Mouse (Mus musculus) heart, embryonic 12.5 days (tissue): ENCODE data around the gene Ern2. TPM values are rescaled to one million over a fixed set of nuclear protein-coding genes. Genes with fewer than 3 reads are reported as not detected.
A peak's percentile ranks its signal among the peaks of the same experiment; 100 is the strongest.

Experiments
- ATAC-seq: fragments of 200-750 bp; cut with Nextera tagmentation; 2 replicates; pipeline ENCODE4 v1.8.0; 2017; ENCODE audit warnings: moderate TSS enrichment, moderate library complexity; ENCODE audit not compliant: insufficient number of reproducible peaks, low FRiP score
- H3K27ac ChIP-seq: fragments of 300-500 bp; sonication (generic); 2 replicates; pipeline ENCODE4 v1.5.1; 2016; ENCODE audit warnings: mild to moderate bottlenecking, moderate library complexity; ENCODE audit not compliant: poor library complexity, severe bottlenecking
- H3K27me3 ChIP-seq: fragments of 300-500 bp; sonication (generic); replicated peaks from 2 replicates; pipeline ENCODE4 v1.6.1; 2016; ENCODE audit warnings: mild to moderate bottlenecking, moderate library complexity
- H3K36me3 ChIP-seq: fragments of 300-500 bp; sonication (generic); 2 replicates; pipeline ENCODE4 v1.6.1; 2016; ENCODE audit warnings: mild to moderate bottlenecking, moderate library complexity
- H3K4me1 ChIP-seq: fragments of 300-500 bp; sonication (generic); replicated peaks from 2 replicates; pipeline ENCODE4 v1.6.1; 2016; ENCODE audit warnings: mild to moderate bottlenecking
- H3K4me2 ChIP-seq: fragments of 300-500 bp; sonication (generic); 2 replicates; pipeline ENCODE4 v1.6.1; 2016; ENCODE audit warnings: mild to moderate bottlenecking, moderate library complexity
- H3K4me3 ChIP-seq: fragments of 300-500 bp; sonication (generic); 2 replicates; pipeline ENCODE4 v1.5.1; 2016; ENCODE audit warnings: mild to moderate bottlenecking
- H3K9ac ChIP-seq: fragments of 300-500 bp; sonication (generic); 2 replicates; pipeline ENCODE4 v1.6.1; 2016; ENCODE audit warnings: mild to moderate bottlenecking, moderate library complexity
- H3K9me3 ChIP-seq: fragments of 300-500 bp; sonication (generic); replicated peaks from 2 replicates; pipeline ENCODE4 v1.6.1; 2016; ENCODE audit warnings: mild to moderate bottlenecking, moderate library complexity
- WGBS: fragments of 180-500 bp; shearing (Covaris S2); methylation state at CpG from one replicate; pipeline ENCODE4 v1.1.7; 2016; 5-methylcytosine and 5-hydroxymethylcytosine counted together
- polyA plus RNA-seq: library from polyadenylated mRNA; unstranded; fragments of >200 nt; fragmentation: Nextera tagmentation; extraction: Ambion mirVana; gene quantifications from 2 replicates; pipeline ENCODE4 v1.2.1, GENCODE M21; 2016

The Ern2 gene
- polyA plus RNA-seq, 1 experiment from 2014 or later, result not detected

- H3K9ac ChIP-seq, result no peak overlapping the region
- H3K27me3 ChIP-seq, result no peaks in the 10 kb centered on the region
- H3K9me3 ChIP-seq, result peaks cover 6% of the 10 kb centered on the region; the same call in 1 of the 2 replicates
- 32% methylated on average over 4 of the region's 4 CpGs for WGBS
- no peak overlapping the region for H3K4me2 ChIP-seq
- no peak overlapping the region for H3K27ac ChIP-seq
- no peaks in the 10 kb centered on the region for H3K36me3 ChIP-seq
- no peak overlapping the region for H3K4me3 ChIP-seq
- H3K4me1 ChIP-seq, result no peaks in the 10 kb centered on the region
- no peak for ATAC-seq
Measured at GRCm38 (mm10) chr7:122197306-122197705, 11.3 kb upstream of the Ern2 start.

DNA sequence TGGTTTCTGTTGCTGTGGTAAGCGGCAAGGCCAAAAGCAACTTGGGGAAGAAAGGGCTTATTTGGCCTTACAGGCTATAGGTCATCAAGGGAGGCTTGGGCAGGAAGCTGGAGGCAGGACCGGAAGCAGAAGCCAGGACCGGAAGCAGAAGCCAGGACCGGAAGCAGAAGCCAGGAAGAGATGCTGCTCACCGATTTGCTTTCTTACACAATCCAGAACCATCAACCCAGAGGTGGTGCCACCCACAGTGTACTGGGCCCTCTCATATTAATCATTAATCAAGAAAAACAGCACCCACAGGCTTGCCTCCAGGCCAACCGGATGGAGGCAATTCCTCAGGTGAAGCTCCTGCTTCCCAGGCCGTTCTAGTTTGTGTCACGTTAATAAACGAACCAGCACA, 10.8 kb upstream of the Ern2 start:
- Histone ChIP-seq H3K36me3 (no peaks in the 10 kb centered on the region), H3K27me3 (no peaks in the 10 kb centered on the region), H3K4me1 (no peaks in the 10 kb centered on the region), H3K9me3 (peaks cover 6% of the 10 kb centered on the region; the same call in 1 of the 2 replicates), H3K4me3 (no peak overlapping the region), H3K27ac (no peak overlapping the region), H3K9ac (no peak overlapping the region), H3K4me2 (no peak overlapping the region)
- ATAC-seq, result no peak
- WGBS, result 73% methylated on average over 9 of the region's 9 CpGs

GRCm38 (mm10) chr7:122193919-122194318, 7.9 kb upstream of the Ern2 start:
- Histone ChIP-seq H3K9me3 (peaks cover 6% of the 10 kb centered on the region; the same call in 1 of the 2 replicates), H3K4me1 (no peaks in the 10 kb centered on the region), H3K36me3 (no peaks in the 10 kb centered on the region), H3K9ac (no peak overlapping the region), H3K4me3 (no peak overlapping the region), H3K4me2 (no peak overlapping the region), H3K27me3 (no peaks in the 10 kb centered on the region), H3K27ac (no peak overlapping the region)
- no peak for ATAC-seq

- Histone ChIP-seq H3K9me3 (peaks cover 6% of the 10 kb centered on the region; the same call in 1 of the 2 replicates), H3K27me3 (no peaks in the 10 kb centered on the region; the same call in 1 of the 2 replicates), H3K4me1 (no peaks in the 10 kb centered on the region), H3K9ac (no peak overlapping the region), H3K36me3 (no peaks in the 10 kb centered on the region), H3K4me2 (no peak overlapping the region), H3K4me3 (no peak overlapping the region), H3K27ac (no peak overlapping the region)
- 57% methylated on average over 10 of the region's 10 CpGs for WGBS
- no peak for ATAC-seq
Measured at GRCm38 (mm10) chr7:122191097-122191496, 5.1 kb upstream of the Ern2 start.

DNA sequence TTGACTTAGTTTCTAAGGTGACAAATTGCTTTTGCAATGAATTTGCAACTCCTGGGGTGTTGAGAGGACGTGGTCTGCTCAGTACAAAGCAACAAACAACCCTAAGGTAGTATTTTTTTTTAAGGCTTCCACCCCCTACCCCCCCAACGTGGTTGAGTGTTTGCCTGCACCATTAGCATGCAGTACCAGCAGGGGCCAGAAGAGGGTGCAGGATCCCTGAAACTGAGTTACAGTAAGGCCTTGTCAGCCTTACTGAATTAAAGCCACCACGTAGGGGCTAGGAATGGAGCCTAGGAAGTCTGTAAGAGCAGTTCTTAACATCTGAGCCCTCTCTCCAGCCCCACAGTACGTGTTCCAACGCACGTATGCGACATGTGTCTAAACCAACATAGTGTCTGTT, 3.5 kb upstream of the Ern2 start:
- Histone ChIP-seq H3K27ac (no peak overlapping the region), H3K4me2 (no peak overlapping the region), H3K4me1 (0 out of 2 replicates have a peak, but pooled peaks cover 4% of the 10 kb centered on the region), H3K9me3 (no peaks in the 10 kb centered on the region; the same call in 1 of the 2 replicates), H3K9ac (no peak overlapping the region), H3K27me3 (peaks cover 4% of the 10 kb centered on the region), H3K36me3 (no peaks in the 10 kb centered on the region), H3K4me3 (no peak overlapping the region)
- 30% methylated on average over 7 of the region's 7 CpGs for WGBS
- no peak for ATAC-seq

DNA sequence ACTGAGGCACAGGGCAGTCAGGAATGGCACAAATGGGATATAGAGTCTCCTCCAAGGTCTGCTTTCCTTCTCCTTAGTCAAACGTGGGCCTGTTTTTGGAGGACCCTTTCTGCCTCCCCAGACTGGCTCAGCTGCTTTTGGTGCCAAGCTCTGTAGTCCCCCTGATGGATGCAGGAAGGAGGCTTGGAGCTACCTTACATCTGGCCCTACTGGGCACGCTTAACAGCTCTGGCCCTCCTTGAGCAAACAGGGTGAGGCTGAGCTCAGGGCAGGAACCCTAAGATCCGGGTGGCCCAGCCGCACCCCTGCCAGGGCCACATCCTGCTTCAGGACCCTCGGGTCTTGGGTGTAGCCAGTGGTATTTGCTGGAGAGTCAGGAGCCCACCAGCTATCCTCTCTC, 1.4 kb downstream of the Ern2 start:
- Histone ChIP-seq H3K4me2 (no peak overlapping the region), H3K4me1 (0 out of 2 replicates have a peak, but pooled peaks cover 4% of the 10 kb centered on the region), H3K27ac (no peak overlapping the region), H3K9me3 (no peaks in the 10 kb centered on the region), H3K9ac (no peak overlapping the region), H3K36me3 (no peaks in the 10 kb centered on the region), H3K4me3 (no peak overlapping the region), H3K27me3 (peaks cover 10% of the 10 kb centered on the region)
- WGBS, result 68% methylated on average over 5 of the region's 5 CpGs
- ATAC-seq, result no peak

- no peak overlapping the region for H3K4me2 ChIP-seq
- 80% methylated on average over 7 of the region's 7 CpGs for WGBS
- ATAC-seq, result no peak
Measured at GRCm38 (mm10) chr7:122180720-122181119, 5.3 kb downstream of the Ern2 start.

DNA sequence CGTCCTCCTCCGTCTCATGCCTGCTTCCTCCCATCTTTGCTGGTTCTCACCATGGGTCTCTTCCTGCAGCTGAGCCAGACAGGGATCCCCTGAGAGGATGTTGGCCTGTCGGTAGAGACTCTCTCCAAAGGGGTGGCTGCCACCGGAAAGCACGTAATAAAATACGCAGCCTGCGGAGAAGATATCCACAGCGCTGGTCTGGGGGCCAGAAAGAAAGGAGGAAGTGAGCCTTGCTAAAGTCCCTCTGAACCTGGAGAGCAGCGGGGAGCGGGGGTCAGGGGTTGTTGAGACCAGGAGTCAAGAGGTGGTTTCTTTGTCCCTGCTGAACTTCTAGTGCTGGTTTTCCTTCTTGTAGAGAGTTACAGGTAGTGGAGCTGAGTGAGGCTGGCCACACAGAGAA, 14.4 kb downstream of the Ern2 start:
- no peaks in the 10 kb centered on the region for H3K9me3 ChIP-seq
- peaks cover 40% of the 10 kb centered on the region for H3K36me3 ChIP-seq
- H3K27me3 ChIP-seq, result no peaks in the 10 kb centered on the region
- H3K9ac ChIP-seq, result no peak overlapping the region
- no peak overlapping the region for H3K4me2 ChIP-seq
- no peak overlapping the region for H3K27ac ChIP-seq
- 77% methylated on average over 10 of the region's 10 CpGs for WGBS
- no peak overlapping the region for H3K4me3 ChIP-seq
- no peaks in the 10 kb centered on the region for H3K4me1 ChIP-seq
- ATAC-seq, result no peak

More at GRCm38 (mm10) chr7:122180720-122181119, 5.3 kb downstream of the Ern2 start:
- Histone ChIP-seq H3K27ac (no peak overlapping the region), H3K9me3 (no peaks in the 10 kb centered on the region), H3K9ac (no peak overlapping the region), H3K36me3 (no peaks in the 10 kb centered on the region), H3K4me3 (no peak overlapping the region), H3K4me1 (0 out of 2 replicates have a peak, but pooled peaks cover 2% of the 10 kb centered on the region), H3K27me3 (peaks cover 10% of the 10 kb centered on the region)

DNA sequence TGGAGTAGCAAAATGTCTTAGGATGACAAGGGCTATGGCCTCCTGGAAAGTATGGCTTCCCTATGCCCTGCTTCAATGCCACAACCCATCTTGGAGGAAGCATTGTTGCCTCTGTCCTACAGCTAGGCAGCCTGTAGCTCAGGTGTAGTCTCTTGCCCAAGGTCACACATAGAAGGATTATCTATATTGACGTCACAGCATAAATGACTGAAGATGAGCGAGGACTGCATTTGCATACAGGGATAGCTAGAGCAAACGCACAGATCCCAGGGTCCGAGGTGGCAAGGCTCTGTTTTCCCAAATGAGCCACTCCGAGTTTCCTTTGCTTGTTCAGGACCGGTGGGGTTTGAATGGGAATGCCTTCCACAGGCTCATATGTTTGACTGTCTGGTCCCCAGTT, 15.3 kb downstream of the Ern2 start:
- Histone ChIP-seq H3K27ac (no peak overlapping the region), H3K36me3 (peaks cover 49% of the 10 kb centered on the region), H3K4me3 (no peak overlapping the region), H3K27me3 (no peaks in the 10 kb centered on the region), H3K4me2 (no peak overlapping the region), H3K9ac (no peak overlapping the region), H3K9me3 (no peaks in the 10 kb centered on the region), H3K4me1 (no peaks in the 10 kb centered on the region)
- 83% methylated on average over 6 of the region's 6 CpGs for WGBS
- no peak for ATAC-seq

DNA sequence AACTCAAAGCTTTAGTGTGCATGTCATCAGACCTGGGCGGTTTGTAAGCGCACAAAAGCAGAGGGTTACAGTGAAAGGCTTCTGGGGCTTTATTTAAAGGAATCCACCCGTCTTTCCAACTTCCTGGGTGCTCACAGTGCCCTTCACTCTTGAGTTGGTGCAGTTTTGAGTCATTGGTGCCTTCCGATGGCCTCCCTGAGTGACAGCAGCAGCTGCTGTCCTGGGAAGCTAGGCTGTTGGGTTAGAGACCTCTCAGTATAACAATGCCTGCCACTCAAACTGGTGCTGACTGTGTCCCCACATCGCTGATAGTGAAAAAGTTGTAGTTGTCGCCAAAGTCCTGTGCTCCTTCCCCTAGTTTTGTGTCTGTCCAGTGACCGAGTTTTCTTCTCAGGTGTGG, 18.8 kb downstream of the Ern2 start:
- no peak overlapping the region for H3K9ac ChIP-seq
- WGBS, result 93% methylated on average over 7 of the region's 7 CpGs
- H3K4me1 ChIP-seq, result no peaks in the 10 kb centered on the region
- H3K4me2 ChIP-seq, result no peak overlapping the region
- H3K27ac ChIP-seq, result no peak overlapping the region
- no peak for ATAC-seq
- peaks cover 84% of the 10 kb centered on the region for H3K36me3 ChIP-seq
- no peaks in the 10 kb centered on the region for H3K9me3 ChIP-seq
- no peaks in the 10 kb centered on the region for H3K27me3 ChIP-seq
- no peak overlapping the region for H3K4me3 ChIP-seq

- no peak overlapping the region for H3K4me2 ChIP-seq
- no peak overlapping the region for H3K27ac ChIP-seq
- H3K36me3 ChIP-seq, result peaks cover 74% of the 10 kb centered on the region
- no peaks in the 10 kb centered on the region for H3K27me3 ChIP-seq
- peaks cover 24% of the 10 kb centered on the region for H3K4me1 ChIP-seq
- no peak overlapping the region for H3K4me3 ChIP-seq
- no peak overlapping the region for H3K9ac ChIP-seq
- WGBS, result 91% methylated on average over 7 of the region's 8 CpGs
- no peak for ATAC-seq
- H3K9me3 ChIP-seq, result no peaks in the 10 kb centered on the region
Measured at GRCm38 (mm10) chr7:122163766-122164165, 22.2 kb downstream of the Ern2 start.

DNA sequence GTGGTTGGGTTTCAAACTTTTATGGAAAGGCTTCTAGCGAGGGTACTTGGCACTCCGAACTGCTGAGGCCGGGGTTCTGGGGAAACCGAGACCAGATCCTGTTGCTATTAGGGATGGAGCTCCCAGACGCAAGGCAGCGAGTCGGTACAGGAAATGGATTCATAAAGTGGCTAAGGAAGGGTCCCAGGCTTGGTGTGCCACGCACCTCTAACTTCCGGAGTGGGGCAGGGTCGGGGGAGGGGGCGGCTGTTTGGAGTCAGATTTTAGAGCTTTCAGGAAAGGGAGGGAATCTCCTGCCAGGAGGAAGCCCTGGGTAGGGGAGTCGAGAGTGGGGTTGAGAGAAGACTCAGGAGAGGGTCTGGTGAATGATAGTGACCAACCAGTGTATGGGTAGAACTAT, 26.0 kb downstream of the Ern2 start:
- Histone ChIP-seq H3K36me3 (peaks cover 40% of the 10 kb centered on the region), H3K9me3 (no peaks in the 10 kb centered on the region), H3K4me2 (peak overlapping the region; percentile 93), H3K4me3 (peak overlapping the region; percentile 80), H3K27ac (peak overlapping the region; percentile 61; the same call in 1 of the 2 replicates), H3K9ac (peak overlapping the region; percentile 77), H3K4me1 (peaks cover 35% of the 10 kb centered on the region), H3K27me3 (no peaks in the 10 kb centered on the region)
- no peak for ATAC-seq
- under 1% methylated on average over 12 of the region's 12 CpGs for WGBS
